Mouse (Mus musculus) neutrophil, adult 5-6 weeks (primary cell): ENCODE results near the gene Ccdc159. TPM values are rescaled to one million over a fixed set of nuclear protein-coding genes. Genes with fewer than 3 reads are reported as not detected.

Experiments used
- ATAC-seq: fragments of 151-379, 151-347 bp; 2 replicates; pipeline ENCODE4 v1.8.0; 2017; ENCODE audit warnings: mild to moderate bottlenecking, moderate TSS enrichment; ENCODE audit not compliant: insufficient number of reproducible peaks, poor library complexity, low FRiP score, severe bottlenecking; ENCODE audit errors: extremely low read depth
- total RNA-seq: library from RNA; stranded (forward); fragments of 200-1000 nt; gene quantifications from 2 replicates; pipeline ENCODE4 v1.2.3, GENCODE M21; 2017

Gene Ccdc159
- total RNA-seq, 1 experiment from 2014 or later: not detected

GRCm38 (mm10) chr9:21955570-21956281, 28.5 kb downstream of the Ccdc159 start, which contains the start of gene Swsap1:
Gene Swsap1, plus strand, starts transcription at chr9:21955755.
- peak; percentile 86 for ATAC-seq

GRCm38 (mm10) chr9:21958372-21958771, 31.1 kb downstream of the Ccdc159 start:
- ATAC-seq: no peak

- ATAC-seq: no peak
Observed at GRCm38 (mm10) chr9:21959244-21959643, 32.0 kb downstream of the Ccdc159 start.

GRCm38 (mm10) chr9:21960135-21960534, 32.9 kb downstream of the Ccdc159 start:
- no peak for ATAC-seq

GRCm38 (mm10) chr9:21960558-21961208, 33.4 kb downstream of the Ccdc159 start:
- no peak for ATAC-seq

- ATAC-seq: no peak
Observed at GRCm38 (mm10) chr9:21961366-21961980, 34.2 kb downstream of the Ccdc159 start.

GRCm38 (mm10) chr9:21962010-21962409, 34.7 kb downstream of the Ccdc159 start:
- no peak for ATAC-seq

- ATAC-seq: no peak
Observed at GRCm38 (mm10) chr9:21962416-21963059, 35.3 kb downstream of the Ccdc159 start.

- ATAC-seq: no peak
Observed at GRCm38 (mm10) chr9:21963417-21963816, 36.1 kb downstream of the Ccdc159 start, which contains the start of gene Epor. Gene Epor, minus strand, starts transcription at chr9:21963506.

- ATAC-seq: no peak
Observed at GRCm38 (mm10) chr9:21968883-21969282, 41.6 kb downstream of the Ccdc159 start.

- no peak for ATAC-seq
Observed at GRCm38 (mm10) chr9:21969304-21969703, 42.0 kb downstream of the Ccdc159 start.

- ATAC-seq: no peak
Observed at GRCm38 (mm10) chr9:21976626-21977175, 49.4 kb downstream of the Ccdc159 start.

GRCm38 (mm10) chr9:21977331-21977730, 50.1 kb downstream of the Ccdc159 start:
- no peak for ATAC-seq

GRCm38 (mm10) chr9:21977972-21978371, 50.7 kb downstream of the Ccdc159 start:
- peak; percentile 37; the same call in 1 of the 2 replicates for ATAC-seq

- no peak for ATAC-seq
Observed at GRCm38 (mm10) chr9:21978398-21979128, 51.3 kb downstream of the Ccdc159 start.

- no peak for ATAC-seq
Observed at GRCm38 (mm10) chr9:21983911-21984310, 56.6 kb downstream of the Ccdc159 start.
